Mouse (Mus musculus) gastrocnemius, postnatal 25 days (tissue): ENCODE measurements around the gene Ctdspl. TPM values are rescaled to one million over a fixed set of nuclear protein-coding genes. Genes with fewer than 3 reads are reported as not detected.

Experiments
- DNase-seq: peaks from one replicate; pipeline ENCODE4 v3.0.0; 2022
- total RNA-seq, 2 experiments: library from RNA; stranded (reverse); gene quantifications; 1 replicate in 1 of 2; 2 replicates in 1 of 2; pipeline ENCODE4 v1.2.3; 2021

Gene Ctdspl
- total RNA-seq, 2 experiments from 2014 or later: 5.5 to 8.6 TPM

- DNase-seq: no peak
Observed at GRCm38 (mm10) chr9:118949654-118950053, 23.4 kb downstream of the Ctdspl start.

GRCm38 (mm10) chr9:118950061-118950460 is 23.8 kb downstream of the Ctdspl start:
- DNase-seq: no peak

GRCm38 (mm10) chr9:118950751-118951150 is 24.5 kb downstream of the Ctdspl start:
- DNase-seq: no peak

- DNase-seq: no peak
Observed at GRCm38 (mm10) chr9:118951381-118951780, 25.1 kb downstream of the Ctdspl start.

GRCm38 (mm10) chr9:118952180-118952579 is 25.9 kb downstream of the Ctdspl start:
- no peak for DNase-seq

- no peak for DNase-seq
Observed at GRCm38 (mm10) chr9:118953465-118954194, 27.4 kb downstream of the Ctdspl start.

- no peak for DNase-seq
Observed at GRCm38 (mm10) chr9:118958802-118959201, 32.5 kb downstream of the Ctdspl start.

- peak; percentile 77 for DNase-seq
Observed at GRCm38 (mm10) chr9:118960415-118961091, 34.3 kb downstream of the Ctdspl start.

- no peak for DNase-seq
Observed at GRCm38 (mm10) chr9:118963149-118963548, 36.9 kb downstream of the Ctdspl start.

GRCm38 (mm10) chr9:118964263-118965034 is 38.2 kb downstream of the Ctdspl start:
- DNase-seq: no peak

GRCm38 (mm10) chr9:118969810-118970209 is 43.6 kb downstream of the Ctdspl start:
- no peak for DNase-seq

GRCm38 (mm10) chr9:118973028-118973427 is 46.8 kb downstream of the Ctdspl start:
- no peak for DNase-seq

GRCm38 (mm10) chr9:118973566-118973965 is 47.3 kb downstream of the Ctdspl start:
- DNase-seq: no peak

GRCm38 (mm10) chr9:118974148-118974547 is 47.9 kb downstream of the Ctdspl start:
- DNase-seq: peak; percentile 61

GRCm38 (mm10) chr9:118975211-118975671 is 49.0 kb downstream of the Ctdspl start:
- no peak for DNase-seq

GRCm38 (mm10) chr9:118975758-118976157 is 49.5 kb downstream of the Ctdspl start:
- DNase-seq: no peak

GRCm38 (mm10) chr9:118976561-118976960 is 50.3 kb downstream of the Ctdspl start:
- no peak for DNase-seq

GRCm38 (mm10) chr9:118977425-118977824 is 51.2 kb downstream of the Ctdspl start:
- no peak for DNase-seq

GRCm38 (mm10) chr9:118980411-118980823 is 54.2 kb downstream of the Ctdspl start:
- DNase-seq: no peak

- no peak for DNase-seq
Observed at GRCm38 (mm10) chr9:118984650-118985432, 58.6 kb downstream of the Ctdspl start.

GRCm38 (mm10) chr9:118986286-118986685 is 60.0 kb downstream of the Ctdspl start:
- DNase-seq: no peak
